Mouse (Mus musculus): ENCODE measurements around the gene Cttnbp2.
A peak's percentile ranks its signal among the peaks of the same experiment; 100 is the strongest.

Cttnbp2 gene

GRCm38 (mm10) chr6:18514480-18515352 is at the start of gene Cttnbp2:
Gene Cttnbp2, minus strand, starts transcription at chr6:18514843.
- DNase-seq = peak; percentile 76 to 82

DNA sequence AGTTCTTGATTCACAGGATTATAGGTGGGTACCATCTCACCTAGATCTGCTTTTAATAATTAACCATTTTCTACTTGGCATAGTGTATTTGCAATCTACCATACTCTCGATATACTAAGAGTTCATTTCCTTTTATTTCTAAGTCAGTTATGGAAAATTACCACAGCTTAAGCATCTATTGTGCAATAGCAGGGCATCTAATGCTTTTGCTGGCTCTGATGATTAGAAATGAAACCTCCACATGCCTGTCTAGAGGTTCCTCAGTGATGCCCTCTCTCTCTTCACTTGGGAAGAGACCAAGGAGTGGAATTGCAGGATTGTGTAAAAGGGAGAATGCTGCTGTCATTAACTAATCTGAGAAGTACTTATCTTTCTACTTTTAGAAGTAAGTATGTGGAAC is 44.4 kb upstream of the Cttnbp2 start:
- no peak for DNase-seq

DNA sequence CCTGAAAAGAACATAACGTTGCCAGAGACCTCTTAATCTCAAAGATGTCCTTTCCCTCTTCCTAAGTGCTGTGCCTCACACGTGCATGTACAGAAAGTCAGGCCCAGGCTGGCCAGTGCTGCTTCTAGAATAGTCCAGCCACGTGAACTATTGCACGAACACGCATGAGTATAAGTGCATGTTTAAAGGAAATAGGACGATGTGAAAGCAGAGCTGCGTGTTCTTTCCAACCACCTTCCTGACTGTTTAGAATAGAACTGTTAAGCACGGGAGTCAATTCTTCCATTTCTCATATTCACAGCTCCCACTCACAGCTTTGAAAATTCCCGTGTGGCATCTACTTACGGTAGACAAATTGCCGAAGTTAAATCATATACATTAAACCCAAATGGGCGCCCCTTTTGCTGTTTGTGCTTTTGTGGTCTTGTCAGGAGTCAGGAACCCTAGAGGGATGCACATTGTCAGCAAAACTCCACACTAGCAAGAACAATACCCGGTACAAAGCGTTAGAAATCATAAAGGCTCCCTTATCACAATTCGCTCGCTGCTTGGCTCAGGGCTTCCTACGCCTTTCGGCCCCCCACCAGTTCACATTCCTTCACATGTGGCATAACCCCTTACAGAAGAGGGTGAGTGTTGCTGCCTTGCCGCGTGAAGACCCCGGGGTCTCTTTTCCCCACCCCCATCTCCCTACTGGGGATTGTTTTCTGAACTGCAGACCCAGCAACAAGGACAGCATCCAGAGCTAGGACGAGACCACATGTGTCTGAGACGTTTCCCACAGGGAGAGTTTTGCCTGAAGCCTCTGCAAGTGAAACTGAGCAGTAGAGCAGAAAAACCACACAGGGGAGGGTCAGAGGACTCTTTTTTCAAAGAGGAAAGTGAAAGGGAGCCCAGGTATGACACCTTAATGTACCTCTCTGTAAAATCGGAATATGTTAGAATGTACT is 33.1 kb upstream of the Cttnbp2 start:
- no peak for DNase-seq

DNA sequence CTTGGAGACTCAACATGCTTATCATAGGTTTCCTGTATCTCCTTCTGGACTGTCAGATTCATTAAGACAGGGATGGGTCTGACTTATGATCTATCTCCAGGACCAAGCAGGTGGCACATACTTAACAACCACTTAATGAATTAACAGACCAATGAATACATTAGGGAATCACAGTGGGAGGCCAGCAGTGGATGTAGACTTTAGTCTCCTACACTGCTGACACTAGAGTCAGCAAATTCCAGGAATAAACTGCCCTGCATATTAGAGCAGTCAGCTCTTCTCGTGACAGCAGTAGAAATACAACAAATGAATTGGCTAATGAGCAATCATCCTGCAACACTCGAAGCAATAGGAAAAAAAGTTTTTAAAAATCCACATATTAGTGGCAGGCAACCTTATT is 29.2 kb upstream of the Cttnbp2 start:
- DNase-seq = no peak

GRCm38 (mm10) chr6:18540396-18540795 is 25.8 kb upstream of the Cttnbp2 start:
- DNase-seq = no peak

- DNase-seq = no peak
These were observed 15.8 kb upstream of the Cttnbp2 start for GRCm38 (mm10) chr6:18530394-18530793.

DNA sequence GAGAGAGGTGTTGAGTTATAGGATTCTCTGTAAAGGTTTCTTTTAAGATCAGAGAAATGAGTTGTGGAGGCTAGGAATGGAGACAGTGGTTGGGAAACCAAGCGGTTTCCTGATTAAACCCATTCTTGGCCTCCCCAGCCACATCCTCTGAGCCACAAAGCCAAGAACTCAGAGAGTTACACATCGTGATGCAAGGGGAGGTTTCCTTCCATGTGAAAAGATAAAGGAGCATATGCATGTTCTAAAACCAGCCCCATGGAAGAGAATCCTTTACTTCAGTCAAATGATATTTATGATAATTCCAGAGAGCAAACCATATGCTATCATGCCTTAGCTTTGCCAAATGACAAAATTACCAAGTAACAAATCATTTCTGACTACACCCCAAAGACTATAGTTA is 3.0 kb upstream of the Cttnbp2 start:
- no peak for DNase-seq

DNA sequence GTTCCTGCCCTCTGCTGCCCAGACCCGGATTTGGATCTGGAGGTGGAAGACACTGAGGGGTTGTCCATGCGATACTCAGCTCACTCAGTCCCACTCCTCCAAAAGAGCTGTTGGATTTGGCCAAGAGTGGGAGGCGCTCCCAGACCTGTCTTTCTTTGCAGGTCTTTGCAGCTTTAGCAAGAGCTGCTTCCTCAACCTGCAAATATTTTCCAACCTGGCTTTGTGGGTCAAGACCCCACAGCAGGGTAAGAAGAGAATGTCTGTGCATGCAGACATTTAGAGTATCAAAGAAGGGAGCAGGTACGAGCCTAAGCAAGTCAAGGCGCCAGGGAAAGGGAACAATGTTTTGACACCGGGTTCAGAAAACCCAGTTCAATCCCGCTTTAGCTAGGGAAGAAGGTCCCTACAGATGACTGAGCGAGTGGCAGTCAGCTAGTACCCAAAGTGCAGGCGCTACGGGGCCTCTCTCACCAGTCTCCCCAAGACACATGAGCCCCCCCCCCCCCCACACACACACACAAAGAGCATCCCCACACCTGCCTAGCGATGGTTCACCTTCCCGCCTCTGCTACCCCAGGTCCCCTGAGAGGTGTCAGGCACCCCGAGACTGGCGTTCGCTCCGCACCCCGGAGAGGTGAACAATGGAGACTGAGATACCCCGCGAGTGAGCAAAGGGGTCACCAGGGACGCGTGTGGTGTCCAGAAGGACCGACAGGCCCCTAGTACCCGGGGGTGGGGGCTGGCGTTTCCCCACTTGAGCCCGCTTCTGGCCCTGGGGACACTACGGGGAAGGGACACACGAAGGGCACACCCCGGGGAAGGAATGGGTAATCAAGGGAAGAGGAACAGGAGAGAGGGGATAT is 801 bp downstream of the Cttnbp2 start:
- peak; percentile 9 to 30 for DNase-seq

DNA sequence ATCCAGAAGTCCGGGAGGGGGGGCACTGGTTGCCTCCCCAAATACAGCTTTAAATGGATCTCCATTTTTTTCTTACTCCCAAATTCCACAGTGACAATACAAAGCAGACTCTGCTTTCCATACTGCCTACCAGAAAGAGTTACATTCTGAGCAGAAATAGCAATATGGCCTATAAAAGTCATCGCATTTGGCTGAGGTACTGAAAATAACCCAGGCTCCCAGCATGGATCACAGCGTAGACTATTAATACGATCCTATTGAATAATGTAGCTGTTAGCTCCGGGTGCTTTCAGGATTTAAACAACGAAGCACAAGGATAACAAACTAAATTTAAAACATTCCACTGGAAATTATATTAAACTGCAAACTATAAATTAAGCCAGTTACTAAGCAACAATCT is 2.8 kb downstream of the Cttnbp2 start:
- no peak for DNase-seq

- peak; percentile 7 to 23 for DNase-seq
These were observed 6.6 kb downstream of the Cttnbp2 start for GRCm38 (mm10) chr6:18508036-18508435.

- no peak for DNase-seq
These were observed 14.8 kb downstream of the Cttnbp2 start for GRCm38 (mm10) chr6:18499833-18500232.

GRCm38 (mm10) chr6:18492977-18493376 is 21.7 kb downstream of the Cttnbp2 start:
- no peak for DNase-seq

GRCm38 (mm10) chr6:18492248-18492901 is 22.3 kb downstream of the Cttnbp2 start:
- DNase-seq = no peak

DNA sequence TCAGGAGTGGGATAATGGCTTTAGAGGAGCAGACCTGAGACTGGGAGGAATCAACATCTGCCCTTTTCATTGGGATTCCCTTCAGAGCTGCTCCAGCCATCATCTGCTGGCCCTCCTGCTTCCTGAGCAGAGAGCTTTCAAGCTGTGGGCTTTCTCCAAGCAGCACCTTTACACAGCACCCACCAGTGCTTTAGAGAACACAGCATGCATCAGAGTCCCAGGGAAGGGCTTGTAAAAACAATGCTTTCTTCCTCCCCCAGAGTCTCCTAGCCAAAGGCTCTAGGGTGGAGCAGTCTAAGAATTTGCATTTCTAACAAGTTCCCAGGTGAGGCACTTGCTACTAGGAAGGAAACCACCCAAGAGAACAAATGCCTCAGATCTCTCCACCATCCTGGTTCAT is 29.6 kb downstream of the Cttnbp2 start:
- DNase-seq = no peak

DNA sequence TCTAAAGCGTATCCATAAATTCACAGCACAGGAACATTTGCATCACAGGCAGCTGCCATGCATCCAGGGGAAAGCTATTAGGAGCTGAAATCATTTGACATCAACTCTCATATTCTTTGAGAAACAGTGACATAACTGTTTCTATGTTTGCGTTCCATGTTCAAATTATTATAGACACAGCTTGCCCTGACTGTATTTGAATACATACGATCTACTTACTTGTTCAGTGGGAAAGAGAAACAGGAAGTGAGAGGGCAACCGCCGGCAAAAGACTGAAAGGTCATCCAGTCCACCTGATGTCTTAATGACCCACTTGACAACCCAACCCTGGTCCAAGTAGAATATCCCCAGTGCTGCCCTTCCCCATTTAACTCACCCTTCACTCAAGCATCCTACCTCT is 30.6 kb downstream of the Cttnbp2 start:
- DNase-seq = no peak

DNA sequence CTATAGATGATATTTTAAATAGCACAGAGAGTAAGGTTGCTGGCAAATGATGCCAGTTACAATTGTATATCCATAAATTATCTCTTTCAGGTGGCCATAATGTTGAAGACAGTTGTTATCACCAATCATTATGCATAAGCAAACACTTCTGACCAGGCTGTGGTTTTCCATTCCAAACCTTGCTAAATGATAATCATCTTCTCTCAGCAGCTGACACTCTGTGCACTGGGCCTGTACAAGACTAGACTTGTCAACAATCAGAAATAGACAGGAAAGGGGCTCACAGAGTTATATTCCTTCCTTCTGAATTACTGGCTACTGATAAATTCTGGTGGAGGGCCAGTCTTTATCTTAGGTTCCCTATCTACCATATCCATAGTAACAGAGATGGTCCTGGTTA is 32.1 kb downstream of the Cttnbp2 start:
- DNase-seq = no peak

DNA sequence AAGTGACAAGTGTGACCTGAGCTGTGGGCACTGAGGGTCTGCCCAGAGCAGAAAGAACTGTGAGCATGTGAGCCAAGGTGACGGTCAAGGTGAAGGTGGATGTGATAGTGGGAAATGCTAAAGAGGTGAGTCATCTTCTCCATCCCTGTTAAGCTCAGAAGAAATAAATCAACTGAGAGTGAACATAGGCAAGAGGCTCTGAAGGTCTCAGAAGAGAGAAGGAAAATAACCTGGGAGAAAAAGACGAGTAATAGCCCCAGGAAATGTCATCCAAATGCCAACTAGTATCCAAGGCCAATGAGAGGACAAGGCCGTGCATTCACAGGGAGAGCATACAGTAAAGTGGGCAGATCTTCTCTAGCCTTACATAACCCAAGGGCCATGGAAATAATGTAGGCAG is 32.9 kb downstream of the Cttnbp2 start:
- no peak for DNase-seq

DNA sequence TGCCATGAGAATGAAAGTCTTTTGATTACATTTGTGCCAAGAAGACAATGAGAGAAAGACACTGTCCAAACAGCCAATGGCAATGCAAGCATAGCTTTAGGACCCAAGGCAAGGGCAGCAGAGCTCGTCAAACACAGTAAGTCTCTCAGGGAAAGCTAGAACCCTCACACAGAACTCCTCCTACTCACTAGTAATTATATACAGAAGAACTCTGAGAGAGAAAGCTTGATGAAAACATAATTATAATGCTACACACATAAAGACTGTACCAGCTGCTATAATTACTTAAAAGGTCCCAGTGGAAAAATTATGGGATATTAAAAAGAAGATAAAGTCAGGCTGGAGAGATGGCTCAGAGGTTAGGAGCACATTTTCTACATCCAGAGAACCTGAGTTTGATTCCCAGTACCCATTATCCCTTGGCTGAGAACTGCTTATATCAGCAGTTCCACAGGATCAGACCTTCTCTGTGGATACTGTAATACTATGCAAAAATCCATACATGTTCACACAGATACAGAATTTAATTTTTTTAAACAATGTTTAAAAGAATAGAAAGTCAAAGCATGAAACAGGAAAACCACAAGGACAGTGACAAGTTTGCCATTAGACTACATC is 37.2 kb downstream of the Cttnbp2 start:
- no peak for DNase-seq

- DNase-seq = no peak
These were observed 39.7 kb downstream of the Cttnbp2 start for GRCm38 (mm10) chr6:18474983-18475382.

DNA sequence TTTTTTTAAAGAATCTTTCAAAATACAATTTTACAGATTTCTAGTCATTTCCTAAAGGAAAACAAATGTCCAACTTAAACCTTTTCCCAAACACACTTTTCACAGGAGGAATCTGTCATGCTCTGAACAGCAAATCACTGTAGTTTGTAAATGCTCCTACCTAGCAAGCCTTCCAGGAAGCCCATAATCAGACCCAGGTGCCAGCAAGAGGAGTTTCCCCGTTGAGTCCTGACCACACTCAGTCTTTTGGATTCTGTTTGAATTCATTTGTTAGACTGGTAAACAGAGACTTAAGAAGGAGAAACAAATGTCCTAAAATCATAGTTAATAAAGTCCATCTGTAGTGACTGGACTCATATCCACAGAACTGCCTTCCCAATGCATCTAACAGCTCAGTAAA is 40.1 kb downstream of the Cttnbp2 start:
- no peak for DNase-seq

GRCm38 (mm10) chr6:18469206-18469605 is 45.4 kb downstream of the Cttnbp2 start:
- DNase-seq = no peak

- DNase-seq = no peak
These were observed 46.9 kb downstream of the Cttnbp2 start for GRCm38 (mm10) chr6:18467777-18468176.

Measured in lung, postnatal 4 days (tissue).